Mouse (Mus musculus) CD4-positive helper T cell, adult 2 months (primary cell): ENCODE measurements around the gene Plcb3.
A peak's percentile ranks its signal among the peaks of the same experiment; 100 is the strongest.

Experiments used
- DNase-seq: peaks from one replicate; pipeline ENCODE4 v3.0.0-alpha.2; 2012; ENCODE audit warnings: low read depth, missing footprints, low spot score

The Plcb3 gene

DNA sequence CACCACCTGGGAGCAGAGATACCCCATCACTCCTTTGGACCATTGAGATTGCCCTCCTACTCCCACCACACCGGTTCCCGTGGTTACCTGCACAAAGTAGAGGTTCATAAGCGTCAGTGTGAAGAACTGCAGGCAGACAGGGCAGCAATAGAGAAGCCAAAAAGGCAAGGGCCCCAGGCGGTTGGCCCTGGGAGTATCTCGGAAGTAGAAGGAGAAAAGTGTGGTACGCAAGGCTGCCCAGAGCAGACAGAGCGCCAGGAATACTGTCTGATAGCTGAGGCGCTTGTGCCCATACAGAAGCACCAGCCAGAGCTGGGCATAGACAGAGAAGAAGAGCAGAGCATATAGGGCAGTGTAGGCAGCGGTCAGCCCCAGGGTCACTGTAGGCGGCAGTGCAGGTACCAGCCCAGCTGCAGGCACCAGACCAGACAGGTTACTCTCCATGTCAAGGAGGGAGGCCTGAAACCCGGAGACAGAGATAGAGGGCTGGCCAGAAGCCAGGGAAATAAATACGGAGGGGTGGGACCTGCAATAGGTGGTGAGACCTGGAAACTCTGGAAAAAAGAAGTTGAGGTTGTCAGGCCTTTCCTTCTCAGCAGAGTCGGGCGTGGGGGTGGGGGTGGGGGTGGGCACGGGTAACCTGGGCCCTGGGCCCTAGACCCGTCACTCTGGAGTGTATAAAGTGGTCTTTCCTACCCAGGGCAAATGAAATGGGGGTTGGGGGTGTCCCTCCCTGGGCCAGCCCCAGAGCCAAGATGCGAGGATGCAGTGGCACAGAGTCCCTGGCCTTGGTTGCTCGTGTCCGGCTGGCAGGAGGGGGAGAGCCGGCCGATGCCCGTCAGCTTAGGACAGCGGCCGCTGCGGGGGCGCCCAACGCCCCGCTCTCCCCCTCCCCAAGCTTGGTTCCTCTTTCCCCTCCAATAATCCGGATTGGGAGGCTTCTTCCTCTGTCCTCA lies 35.6 kb downstream of the Plcb3 start:
- no peak for DNase-seq

DNA sequence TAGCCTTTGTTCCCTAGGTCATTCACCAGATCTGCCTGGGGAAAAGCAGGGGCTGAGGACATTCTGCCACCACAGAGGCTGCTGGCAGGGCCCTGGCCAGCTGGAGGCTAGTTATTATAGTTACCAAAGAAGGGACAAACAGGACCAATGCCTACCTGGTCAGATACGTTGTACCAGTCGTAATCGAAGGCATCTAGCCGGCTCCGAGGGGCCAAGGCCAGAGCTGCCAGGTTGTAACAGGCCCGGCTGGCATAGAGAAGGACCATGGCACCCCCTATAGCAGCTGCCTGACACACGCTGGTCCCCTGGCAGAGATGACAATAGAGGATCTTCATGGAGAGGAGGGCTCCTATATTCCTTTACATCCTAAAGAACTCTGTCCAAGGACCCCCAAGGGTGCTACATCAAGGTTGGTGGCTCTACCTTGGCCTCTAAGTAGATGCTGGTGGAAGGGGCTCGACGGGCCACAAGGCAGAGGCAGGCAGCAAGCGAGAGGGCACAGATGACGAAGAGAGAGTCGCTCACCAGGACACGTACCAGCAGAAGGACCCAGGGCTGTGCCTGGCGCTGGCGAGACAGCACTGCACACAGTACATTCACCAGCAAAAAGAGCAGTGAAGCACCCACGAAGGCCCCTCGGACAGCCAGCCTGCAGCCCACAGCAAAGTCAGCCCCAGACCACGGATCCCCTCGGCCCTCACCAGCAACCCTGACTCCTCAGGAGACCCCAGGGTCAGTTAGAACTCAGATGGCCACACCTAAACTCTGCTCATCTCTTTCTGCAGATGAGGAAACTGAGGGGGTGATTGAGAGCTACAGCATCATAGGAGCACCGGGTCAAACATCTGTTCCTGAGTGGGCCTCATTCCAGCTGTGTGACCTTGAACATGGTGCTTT lies 36.9 kb downstream of the Plcb3 start:
- DNase-seq, result no peak

DNA sequence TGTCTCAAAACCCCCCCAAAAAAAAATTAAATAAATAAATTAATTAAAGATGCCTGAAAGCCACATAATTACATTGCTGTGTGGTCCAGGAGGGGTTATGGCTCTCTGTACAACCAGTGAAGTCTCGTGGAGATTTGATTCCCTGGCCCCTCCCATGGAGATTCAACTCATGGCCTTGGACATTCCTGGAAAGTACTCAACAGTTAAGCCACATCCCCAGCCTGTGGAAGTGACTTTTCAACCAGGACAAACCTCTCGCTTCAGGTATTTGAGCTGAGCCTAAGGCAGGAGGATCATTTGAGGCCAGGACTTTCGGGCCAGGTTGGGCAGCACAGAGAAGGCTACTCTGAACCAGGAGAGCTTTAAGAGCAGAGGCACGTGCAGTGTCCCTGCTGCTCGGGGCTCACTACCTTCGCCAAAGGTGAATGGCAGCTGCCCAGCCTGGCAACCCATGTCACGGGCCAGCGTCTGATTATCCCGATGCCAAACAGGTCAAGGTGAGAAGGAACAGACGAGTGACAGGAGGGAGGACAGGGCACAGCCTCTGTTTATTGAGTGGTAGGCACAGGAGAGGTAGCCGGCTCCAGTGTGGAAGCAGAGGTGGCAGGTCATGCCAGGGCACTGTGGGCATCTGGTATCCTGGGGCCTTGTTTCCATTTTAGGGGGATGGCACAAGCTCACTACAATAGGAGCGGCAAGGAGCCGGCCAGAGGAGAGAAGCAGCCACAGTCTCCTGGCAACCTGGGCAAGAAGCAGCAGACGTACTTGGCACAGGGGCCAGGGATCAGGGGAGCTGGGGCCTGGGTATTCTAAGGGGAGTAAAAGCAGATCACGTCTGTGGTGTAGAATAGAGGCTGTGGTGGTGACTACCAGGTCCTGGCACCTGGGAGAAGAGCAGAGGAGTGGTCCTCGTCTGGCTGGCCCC lies 38.5 kb downstream of the Plcb3 start:
- DNase-seq, result no peak

DNA sequence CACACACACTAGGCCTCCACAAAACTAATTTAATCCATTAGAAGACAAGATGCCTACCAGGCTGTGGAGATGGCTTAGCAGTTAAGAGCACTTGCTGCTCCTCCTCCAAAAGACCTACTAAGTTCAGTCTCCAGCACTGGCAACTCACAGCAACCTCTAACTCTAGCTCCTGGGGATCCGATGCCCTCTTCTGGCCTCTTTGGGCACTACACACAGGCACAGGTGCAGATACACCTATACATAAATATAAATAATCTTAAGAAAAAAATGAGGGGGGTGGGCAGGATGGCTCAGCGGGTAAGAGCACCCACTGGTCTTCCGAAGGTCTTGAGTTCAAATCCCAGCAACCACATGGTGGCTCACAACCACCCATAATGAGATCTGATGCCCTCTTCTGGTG lies 40.0 kb downstream of the Plcb3 start:
- DNase-seq, result peak; percentile 43

DNA sequence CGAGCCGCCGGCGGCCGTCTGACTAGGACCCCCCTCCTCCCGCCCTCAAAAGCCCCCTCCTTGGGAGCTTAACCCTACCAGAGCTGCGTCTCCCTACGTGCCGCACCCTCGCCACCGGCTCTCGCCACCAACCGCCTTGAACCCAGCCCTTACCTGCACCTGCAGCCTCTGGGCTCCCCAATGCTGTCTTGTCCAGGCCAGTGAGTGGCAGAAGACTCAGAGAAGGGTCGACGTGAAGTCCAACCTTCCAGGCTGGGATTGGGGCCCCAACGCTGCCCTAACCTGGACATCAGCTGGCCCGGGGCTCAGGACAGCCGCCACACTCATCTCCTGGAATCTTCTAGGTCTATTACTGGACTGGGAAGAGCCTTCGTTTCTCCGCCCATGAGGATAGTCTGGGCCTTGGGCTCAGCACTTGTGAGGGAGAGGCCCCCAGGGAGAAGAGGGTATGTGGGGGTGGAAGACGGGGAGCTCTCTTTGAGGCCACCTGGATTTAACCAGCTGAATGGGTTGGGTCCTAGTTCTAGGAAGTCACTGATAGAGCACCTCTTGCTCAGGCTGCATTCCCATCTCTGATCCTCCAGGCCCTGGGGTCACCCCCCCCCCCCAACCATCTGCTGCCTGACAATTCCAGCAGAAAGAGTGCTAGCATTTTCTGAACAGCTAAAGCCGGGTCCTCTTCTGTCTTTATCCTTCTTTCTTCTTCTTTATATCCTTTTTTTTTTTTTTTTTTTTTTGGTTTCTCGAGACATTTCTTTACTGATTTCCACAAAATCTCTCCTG lies 41.9 kb downstream of the Plcb3 start, which contains the start of gene Kcnk4:
TSS of gene Kcnk4 (minus strand) at position 321 of the 783 bp plus-strand sequence.
- DNase-seq, result no peak

DNA sequence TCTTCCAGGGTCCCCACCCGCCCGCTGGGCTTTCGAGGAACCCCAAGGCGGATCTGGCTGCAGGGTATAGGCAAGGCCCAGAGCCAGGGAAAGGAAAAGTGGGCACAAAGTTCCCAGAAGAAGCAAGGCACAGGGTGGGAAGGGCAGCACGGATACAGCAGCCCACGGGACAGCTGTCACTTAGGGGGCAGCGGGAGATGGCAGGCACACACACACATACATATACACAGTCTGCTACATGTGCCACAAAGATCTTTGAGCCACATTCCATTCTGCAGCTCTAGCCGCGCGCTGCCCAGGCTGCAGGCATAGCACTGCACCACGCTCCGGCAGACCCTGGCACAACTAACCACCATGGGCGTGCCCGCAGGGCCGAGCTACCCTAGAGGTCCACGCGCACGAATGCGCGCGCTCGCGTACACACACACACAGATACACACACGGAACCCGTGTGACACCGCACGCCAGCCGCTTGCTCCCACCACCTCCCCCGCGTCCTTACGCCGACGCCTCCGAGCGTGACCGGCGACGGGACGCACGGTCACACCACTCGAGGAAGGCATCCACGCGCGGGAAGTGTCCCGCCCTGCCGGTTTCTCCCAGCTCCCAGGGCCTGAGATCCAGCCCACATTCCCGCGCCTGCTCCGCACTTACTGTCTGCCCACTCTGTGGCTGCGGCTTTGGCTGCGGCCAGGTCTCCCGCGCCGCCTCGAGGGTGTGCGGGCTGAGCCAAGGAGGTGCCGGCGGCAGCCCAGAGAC lies 42.7 kb downstream of the Plcb3 start:
- peak; percentile 31 for DNase-seq

DNA sequence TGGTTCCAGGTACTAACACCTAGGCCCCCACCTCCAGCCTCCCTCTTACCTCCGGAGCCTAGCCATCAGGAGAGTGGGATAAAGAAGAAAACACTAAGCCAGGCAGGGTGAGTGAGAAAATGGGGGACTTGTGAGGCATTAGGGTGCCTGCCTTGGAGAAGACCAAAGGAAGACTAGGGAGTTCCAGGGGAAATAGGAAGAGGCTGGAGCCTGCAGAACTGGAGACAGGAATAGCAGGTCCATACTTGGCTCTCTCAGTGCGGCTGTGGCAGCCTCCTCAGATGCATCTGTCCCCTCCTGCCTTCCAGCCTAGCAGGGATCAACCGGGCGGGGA lies 43.2 kb downstream of the Plcb3 start:
- no peak for DNase-seq

DNA sequence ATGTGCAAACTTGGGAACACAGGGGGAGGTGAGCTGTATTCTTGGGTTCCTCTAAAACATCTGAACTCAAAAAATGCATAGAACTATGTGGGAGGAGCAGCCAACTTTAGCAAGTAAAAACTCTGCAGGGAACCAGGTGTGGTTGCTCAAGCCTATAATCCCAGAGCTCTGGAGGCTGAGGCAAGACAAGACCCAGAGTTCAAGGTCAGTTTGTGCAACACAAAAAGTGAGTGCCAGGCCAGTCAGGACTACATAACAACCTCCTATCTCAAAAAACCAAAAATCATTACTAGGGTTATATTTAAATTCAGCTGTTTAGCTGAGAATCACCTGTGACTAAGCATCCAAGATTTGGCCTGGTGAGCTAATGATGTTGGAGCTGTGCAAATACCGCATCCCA lies 44.3 kb downstream of the Plcb3 start:
- no peak for DNase-seq

DNA sequence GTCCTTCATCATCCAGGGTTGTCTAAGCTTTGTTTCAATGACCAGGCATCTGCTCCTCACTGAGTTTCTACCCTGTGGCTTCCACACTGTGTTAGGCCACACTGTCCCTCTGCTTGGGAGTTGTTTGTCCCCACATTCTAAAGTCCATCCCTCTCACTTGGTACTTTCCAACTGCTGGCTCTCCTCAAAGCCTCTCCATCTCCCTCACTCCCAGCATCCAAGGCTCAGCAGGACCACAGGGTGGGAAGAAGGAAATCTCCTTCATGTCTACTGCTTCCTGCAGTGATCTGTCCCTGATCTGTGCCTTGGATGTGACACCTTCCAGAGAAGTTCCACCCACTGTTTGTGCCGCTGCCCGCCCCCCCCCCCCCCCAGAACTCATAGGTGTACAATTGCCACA lies 45.3 kb downstream of the Plcb3 start:
- no peak for DNase-seq

DNA sequence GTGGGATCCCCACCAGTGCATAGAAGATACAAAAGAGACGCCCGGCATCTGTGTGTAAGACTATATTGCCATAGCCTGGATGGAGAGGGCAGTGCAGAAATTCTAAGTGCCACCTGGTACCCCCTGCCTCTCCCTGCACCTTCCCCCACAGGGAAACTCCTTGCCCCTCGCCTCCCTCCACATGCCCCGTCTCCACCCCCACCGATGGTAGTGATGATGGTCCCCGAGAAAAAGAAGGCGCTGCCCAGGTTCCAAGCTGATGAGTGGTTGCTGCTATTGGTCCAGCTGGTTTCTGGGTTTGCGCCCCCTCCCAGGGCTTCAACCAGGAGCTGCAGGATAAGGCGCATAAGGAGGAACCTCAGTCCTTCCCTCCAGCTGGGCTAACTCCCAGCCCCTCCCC lies 48.2 kb downstream of the Plcb3 start:
- DNase-seq, result no peak

DNA sequence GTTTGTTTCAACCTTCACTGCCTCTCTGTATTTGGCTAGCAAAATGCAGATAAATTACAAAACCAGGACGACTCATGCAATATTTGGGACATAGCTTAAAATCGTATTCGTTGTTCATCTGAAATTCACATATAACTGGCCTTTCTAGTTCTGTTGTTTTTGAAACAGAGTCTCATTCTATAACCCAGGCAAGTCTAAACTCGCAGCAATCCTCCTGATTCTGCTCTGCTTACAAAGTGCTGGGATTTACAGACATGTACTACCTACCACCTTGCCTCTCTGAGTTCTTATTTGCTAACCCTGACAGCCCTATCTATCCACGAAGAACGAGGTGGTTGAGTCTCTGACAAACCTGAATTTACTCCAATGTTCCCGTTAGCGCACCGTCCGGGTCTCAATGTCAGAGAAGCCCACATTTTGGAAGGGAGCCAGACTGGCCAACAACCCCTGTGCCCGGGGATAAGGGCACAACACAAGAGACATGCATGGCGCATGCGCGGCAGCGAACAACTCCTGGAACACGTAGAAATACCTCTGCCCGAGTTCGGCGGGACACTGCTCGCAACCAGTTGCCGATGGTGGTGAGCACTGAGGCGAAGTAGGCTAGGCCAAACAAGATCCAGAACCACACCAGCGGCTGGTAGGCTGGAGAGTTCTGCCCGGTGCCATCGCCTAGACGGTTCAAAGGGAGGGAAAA lies 49.6 kb downstream of the Plcb3 start:
- DNase-seq, result peak; percentile 43

DNA sequence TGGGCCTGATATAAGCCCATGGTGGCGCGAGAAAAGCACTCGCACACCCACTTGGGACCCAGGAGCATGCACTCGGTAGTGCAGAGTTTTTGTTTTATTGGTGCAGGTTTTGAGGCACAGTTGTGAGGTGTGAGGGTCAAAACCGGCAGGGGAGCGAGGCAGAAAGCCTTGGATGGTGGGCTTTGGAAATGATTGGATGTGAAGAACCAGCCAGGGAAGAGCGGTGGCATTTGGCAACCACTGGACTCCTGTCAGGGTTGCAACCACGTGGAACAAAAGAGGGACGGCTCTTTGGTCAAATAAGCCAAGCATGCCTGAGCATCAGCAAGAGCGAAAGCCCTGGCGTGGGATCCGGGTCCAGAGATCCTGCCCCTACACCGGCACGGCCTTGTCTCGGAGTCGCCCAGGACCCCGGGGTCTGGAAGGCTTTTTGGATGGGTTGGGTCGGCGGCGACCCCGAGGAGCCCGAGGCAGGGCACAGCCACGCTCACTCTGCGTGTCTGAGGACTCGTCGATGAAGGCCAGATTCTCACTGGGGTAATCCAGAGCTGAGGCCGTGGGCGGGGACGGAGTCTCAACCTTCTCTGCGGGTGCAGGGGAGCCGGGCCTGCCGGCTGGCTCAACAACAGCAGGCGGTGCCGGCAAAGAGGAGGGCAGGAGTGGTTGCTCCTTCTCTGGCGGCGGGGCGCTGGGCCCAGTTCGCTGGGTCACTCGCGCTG lies 50.5 kb downstream of the Plcb3 start:
- no peak for DNase-seq

DNA sequence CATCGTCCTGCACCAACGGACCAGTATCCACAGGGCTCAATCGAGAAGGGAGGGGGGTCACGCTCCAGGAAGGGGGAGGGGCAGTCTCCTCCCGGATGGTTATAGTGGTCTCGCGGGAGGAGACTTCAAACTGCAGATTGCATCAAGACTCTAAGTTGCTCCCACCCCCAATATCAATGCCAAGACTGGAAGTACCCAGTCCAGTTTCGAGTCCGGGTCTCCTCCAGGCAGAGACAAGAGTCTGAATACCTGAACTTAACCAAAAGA lies 51.0 kb downstream of the Plcb3 start, which contains the start of gene Catsperz:
TSS of gene Catsperz (minus strand) at position 74 of the 267 bp plus-strand sequence.
- no peak for DNase-seq

DNA sequence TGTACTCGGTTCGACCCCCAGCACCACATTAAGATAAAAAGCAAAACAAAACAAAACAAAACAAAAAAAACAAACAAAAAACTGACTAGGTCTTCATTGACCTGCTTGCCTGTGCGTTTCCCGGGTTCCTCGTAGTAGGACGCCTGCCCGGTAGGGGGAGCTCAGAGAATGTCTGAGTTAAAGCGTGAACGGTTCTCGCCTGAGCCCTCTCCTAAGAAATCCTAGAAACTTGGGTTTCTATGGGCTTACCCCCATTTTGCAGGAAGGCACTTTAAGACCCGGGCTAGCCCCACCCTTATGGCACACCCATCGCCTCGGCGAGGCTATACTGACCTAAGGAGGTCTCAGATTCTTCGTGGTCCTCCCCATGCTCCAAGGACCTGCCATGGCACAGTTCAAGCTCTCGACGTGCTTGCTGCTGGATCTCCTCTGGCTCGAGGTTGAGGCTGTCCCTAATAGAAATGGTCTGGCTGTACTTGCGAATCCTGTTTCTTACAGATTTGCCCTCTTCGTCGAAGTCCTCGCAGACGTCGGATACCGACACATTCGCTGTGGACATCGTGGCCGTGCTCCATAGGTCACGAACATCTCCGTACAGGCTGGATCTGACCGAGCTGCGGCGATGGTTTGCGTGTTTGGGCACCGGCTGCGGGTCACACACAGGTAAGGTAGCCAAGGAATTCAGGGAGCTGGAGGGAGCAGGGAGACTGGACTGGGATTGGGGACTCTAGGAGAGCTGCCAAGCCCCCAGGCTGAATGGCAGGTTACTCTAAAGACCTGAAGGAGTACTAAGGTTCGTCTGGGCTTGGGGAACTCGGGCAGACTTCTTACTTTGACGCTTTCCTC lies 51.6 kb downstream of the Plcb3 start:
- DNase-seq, result peak; percentile 78

DNA sequence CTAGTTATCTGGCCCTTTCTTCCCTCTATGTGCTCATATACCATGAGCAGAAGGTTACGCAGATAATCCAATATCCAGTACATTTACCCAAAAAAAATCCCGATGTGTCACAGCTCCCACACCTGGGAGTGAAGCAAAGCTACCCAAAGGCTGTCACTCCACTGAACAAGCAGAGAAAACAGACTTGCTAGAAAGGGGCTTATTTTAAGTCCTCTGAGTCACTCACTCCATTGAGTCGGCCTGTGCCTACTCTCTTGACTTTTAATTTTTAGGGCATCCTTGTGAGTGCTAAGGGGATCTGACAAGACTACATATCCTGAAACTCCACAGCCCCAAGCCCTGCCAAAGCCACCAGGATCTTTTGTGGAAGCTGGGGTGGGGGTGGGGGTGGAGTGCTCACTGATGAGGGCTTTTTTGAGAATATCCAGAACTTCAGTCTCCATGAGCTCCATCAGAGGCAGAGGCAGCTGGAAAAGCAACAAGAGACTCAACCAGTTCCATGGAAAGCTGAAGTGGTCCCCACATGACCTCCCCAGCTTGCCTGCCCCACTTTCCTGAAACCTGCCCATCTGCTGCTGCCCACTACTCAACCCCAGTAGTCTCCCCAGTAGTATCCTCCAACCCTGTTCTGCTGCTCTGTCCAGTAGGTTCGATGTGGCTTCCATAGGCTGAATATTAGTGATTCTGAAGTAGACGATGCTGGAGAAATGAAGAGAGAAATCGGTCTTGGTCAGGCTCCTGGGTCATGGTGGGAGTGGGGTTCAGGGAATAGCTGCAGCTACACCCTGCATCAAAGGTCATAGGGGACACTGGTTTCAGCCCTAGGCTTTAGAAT lies 53.2 kb downstream of the Plcb3 start:
- no peak for DNase-seq

DNA sequence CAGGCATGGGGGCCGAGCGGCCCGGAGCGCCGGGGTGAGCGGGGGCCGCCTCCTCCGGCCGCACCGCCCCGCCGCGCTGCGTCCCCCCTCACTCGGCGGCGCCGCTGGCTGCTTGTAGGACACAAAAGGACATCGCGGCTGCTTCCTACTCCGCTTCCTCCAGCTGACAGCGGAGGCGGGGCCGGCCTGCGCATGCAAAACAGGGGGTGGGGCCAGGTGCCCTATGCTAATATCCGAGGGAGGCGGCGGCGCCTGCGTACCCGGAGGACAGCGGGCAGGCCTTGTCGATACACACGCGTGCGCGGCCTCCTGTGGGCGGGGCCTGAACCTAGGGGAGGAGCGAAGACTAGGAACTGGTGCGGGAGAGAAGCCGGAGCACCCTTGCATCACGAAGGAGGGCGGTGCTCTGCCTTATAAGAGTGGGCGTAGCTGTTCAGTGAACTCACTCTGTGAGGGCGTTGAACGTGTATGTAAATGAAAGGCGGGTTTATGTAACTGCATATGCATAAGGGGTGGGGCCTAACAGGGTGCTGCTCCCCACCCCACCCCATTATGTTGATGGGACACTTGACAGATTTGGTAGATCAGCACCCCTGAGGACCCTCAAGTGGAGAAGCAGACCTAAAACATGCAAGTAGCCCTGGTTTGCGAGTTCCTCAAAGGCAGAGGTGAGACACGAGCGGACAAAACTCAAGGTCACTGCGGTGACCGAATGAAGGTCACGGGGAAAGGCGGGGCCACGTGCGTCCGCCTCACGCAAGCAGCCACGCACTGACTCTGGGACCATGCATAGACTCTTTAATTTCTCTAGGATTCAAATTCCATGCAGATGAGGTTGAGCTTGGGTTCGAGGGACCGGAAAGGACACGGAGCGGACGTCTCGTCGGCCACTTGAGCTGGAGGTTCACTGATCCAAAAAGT lies 54.4 kb downstream of the Plcb3 start, which contains the start of gene Esrra:
TSS of gene Esrra (minus strand) at position 167 of the 921 bp plus-strand sequence.
- DNase-seq, result peak; percentile 100
